Mouse (Mus musculus) limb, embryonic 13.5 days (tissue): ENCODE data around the gene Maneal. TPM values are rescaled to one million over a fixed set of nuclear protein-coding genes. Genes with fewer than 3 reads are reported as not detected.

Experiments used
- ATAC-seq: fragments of 200-750 bp; cut with Nextera tagmentation; 2 replicates; pipeline ENCODE4 v1.8.0; 2017; ENCODE audit warnings: low read depth, moderate number of reproducible peaks, moderate TSS enrichment; ENCODE audit not compliant: low FRiP score
- H3K27ac ChIP-seq: fragments of 300-500 bp; sonication (generic); 2 replicates; pipeline ENCODE4 v1.5.1; 2015; ENCODE audit warnings: inconsistent platforms, mild to moderate bottlenecking, moderate library complexity
- H3K27me3 ChIP-seq: fragments of 300-500 bp; sonication (generic); 2 replicates; pipeline ENCODE4 v1.6.1; 2015; ENCODE audit warnings: mild to moderate bottlenecking, inconsistent platforms
- H3K36me3 ChIP-seq: fragments of 300-500 bp; sonication (generic); 2 replicates; pipeline ENCODE4 v1.6.1; 2015; ENCODE audit warnings: inconsistent platforms, mild to moderate bottlenecking, moderate library complexity
- H3K4me1 ChIP-seq: fragments of 300-500 bp; sonication (generic); 2 replicates; pipeline ENCODE4 v1.6.1; 2015; ENCODE audit warnings: inconsistent platforms
- H3K4me2 ChIP-seq: fragments of 300-500 bp; sonication (generic); replicated peaks from 2 replicates; pipeline ENCODE4 v1.6.1; 2015; ENCODE audit warnings: inconsistent platforms, mild to moderate bottlenecking, moderate library complexity
- H3K4me3 ChIP-seq: fragments of 300-500 bp; sonication (generic); 2 replicates; pipeline ENCODE4 v1.5.1; 2015; ENCODE audit warnings: moderate library complexity, mild to moderate bottlenecking, inconsistent platforms
- H3K9ac ChIP-seq: fragments of 300-500 bp; sonication (generic); 2 replicates; pipeline ENCODE4 v1.6.1; 2015; ENCODE audit warnings: mild to moderate bottlenecking, inconsistent platforms
- H3K9me3 ChIP-seq: fragments of 300-500 bp; sonication (generic); 2 replicates; pipeline ENCODE4 v1.6.1; 2016; ENCODE audit warnings: inconsistent platforms
- WGBS: fragments of 180-500 bp; shearing (Covaris S2); methylation state at CpG from one replicate; pipeline ENCODE4 v1.1.7; 2015; 5-methylcytosine and 5-hydroxymethylcytosine counted together
- polyA plus RNA-seq: library from polyadenylated mRNA; unstranded; fragments of >200 nt; fragmentation: Nextera tagmentation; extraction: Ambion mirVana; gene quantifications from 2 replicates; pipeline ENCODE4 v1.2.1, GENCODE M21; 2015

Gene Maneal
- polyA plus RNA-seq, 1 experiment from 2014 or later = 0.67 TPM

DNA sequence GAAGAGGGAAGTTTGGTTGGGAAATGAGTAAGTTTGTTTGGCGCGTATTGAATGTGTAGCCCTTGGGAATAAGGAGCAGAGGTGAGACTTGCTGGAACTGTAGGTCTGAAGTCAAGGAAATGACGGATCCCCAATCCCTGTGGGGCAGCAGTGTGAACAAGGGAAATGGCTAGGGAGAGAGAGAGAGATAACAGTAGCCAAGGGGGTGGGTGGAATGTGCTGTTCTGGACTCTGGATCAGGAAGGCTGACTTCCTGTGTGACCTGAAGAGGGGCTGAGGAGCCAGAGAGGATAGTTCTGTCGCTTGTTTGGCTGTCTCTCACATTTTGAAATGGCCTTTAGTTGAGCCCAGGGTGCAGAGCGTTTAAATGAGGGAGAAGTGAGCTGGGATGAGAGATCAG, 53.5 kb downstream of the Maneal start:
- ATAC-seq = no peak
- Histone ChIP-seq H3K9me3 (no peaks in the 10 kb centered on the region), H3K4me2 (no peak overlapping the region), H3K4me3 (no peak overlapping the region), H3K27ac (no peak overlapping the region), H3K4me1 (peaks cover 2% of the 10 kb centered on the region), H3K27me3 (no peaks in the 10 kb centered on the region), H3K9ac (no peak overlapping the region), H3K36me3 (peaks cover 66% of the 10 kb centered on the region)
- 88% methylated on average over 5 of the region's 5 CpGs for WGBS

Other genes starting within 250 kb of the Maneal start
- 0.75 and 0.99 TPM in 2 replicates for gene Pou3f1, start 205.4 kb downstream of the Maneal start, polyA plus RNA-seq
- 84.4 and 87.9 TPM in 2 replicates for gene Utp11, start 168.6 kb downstream of the Maneal start, polyA plus RNA-seq
- gene Fhl3, start 161.5 kb downstream of the Maneal start, polyA plus RNA-seq = 19.9 and 23.8 TPM in 2 replicates
- gene Sf3a3, start 147.4 kb downstream of the Maneal start, polyA plus RNA-seq = 180 and 188 TPM in 2 replicates
- 24.6 and 25.2 TPM in 2 replicates for gene Inpp5b, start 120.3 kb downstream of the Maneal start, polyA plus RNA-seq
- 12.1 and 14.0 TPM in 2 replicates for gene Mtf1, start 60.1 kb downstream of the Maneal start, polyA plus RNA-seq
- 32.1 and 37.1 TPM in 2 replicates for gene Yrdc, start 11.5 kb downstream of the Maneal start, polyA plus RNA-seq
- gene 1110065P20Rik, start 11.0 kb downstream of the Maneal start, polyA plus RNA-seq = 55.0 and 56.9 TPM in 2 replicates
- 0.08 and 0.17 TPM in 2 replicates for gene Epha10, start 18.7 kb upstream of the Maneal start, polyA plus RNA-seq
- gene 9930104L06Rik, start 74.9 kb upstream of the Maneal start, polyA plus RNA-seq = 16.5 and 19.8 TPM in 2 replicates
- gene Cdca8, start 77.1 kb upstream of the Maneal start, polyA plus RNA-seq = 128 and 130 TPM in 2 replicates
- gene Rspo1, start 124.3 kb upstream of the Maneal start, polyA plus RNA-seq = 2.5 and 3.1 TPM in 2 replicates
- gene Gnl2, start 154.4 kb upstream of the Maneal start, polyA plus RNA-seq = 90.3 and 91.7 TPM in 2 replicates
- not detected in 2 replicates for gene Dnali1, start 203.5 kb upstream of the Maneal start, polyA plus RNA-seq
- 32.6 and 33.0 TPM in 2 replicates for gene Snip1, start 204.5 kb upstream of the Maneal start, polyA plus RNA-seq
- gene Meaf6, start 223.0 kb upstream of the Maneal start, polyA plus RNA-seq = 67.8 and 69.8 TPM in 2 replicates